Mouse (Mus musculus): ENCODE data around the gene Apoa2. TPM values are rescaled to one million over a fixed set of nuclear protein-coding genes. Genes with fewer than 3 reads are reported as not detected.
"Not testable (repeated sequence)": the region's sequence is repeated elsewhere in the genome, so short reads cannot be mapped to it uniquely, and the experiment has no call there.

The Apoa2 gene
- polyA plus RNA-seq, 1 experiment from 2014 or later, result 3.5 TPM

DNA sequence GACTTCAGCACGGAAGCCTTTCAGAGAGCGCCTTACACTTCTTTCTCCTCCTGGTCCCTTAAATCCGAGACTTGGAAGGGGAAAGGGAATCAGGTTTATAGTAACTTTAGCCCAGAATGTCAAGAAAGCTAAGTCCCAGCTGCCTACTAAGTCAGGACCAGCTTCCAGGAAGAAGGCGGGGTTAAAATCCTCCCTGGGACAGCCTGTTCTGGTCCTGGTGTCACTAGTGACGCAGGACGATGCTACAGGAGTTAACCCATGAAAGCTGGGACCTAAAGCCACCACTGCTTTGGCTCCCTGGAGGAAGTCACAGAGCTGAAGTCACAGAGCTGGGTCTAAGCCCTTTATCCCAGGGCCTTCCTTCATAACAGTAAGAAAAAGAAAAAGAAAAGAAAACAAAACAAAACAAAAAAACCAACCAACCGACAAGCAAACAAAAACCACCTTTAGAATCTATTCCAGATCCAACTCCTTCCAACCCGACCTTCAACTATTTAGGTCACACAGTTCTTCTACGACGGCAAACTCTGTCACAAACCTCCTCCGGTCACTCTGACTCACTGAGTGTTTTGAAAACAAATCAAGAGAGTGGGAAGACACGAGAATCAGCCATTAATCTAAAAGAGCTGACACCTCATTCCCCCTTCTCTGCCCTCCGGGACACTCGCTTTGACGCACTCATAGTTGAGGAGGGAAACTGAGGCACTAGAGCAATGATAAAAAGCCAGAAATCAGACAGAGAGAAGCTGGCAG lies 15.3 kb downstream of the Apoa2 start:
- Histone ChIP-seq H3K9ac (ENCODE audit: low read depth, low read length) (no peak overlapping the region), H3K27ac (ENCODE audit: low read depth, low read length) (no peak overlapping the region), H3K4me3 (ENCODE audit: low read length) (no peak overlapping the region), H3K27me3 (ENCODE audit: control insufficient read depth, insufficient read depth, low read length) (no peaks in the 10 kb centered on the region), H3K4me1 (ENCODE audit: control insufficient read depth, insufficient read depth, low read length) (no peaks in the 10 kb centered on the region), H3K36me3 (ENCODE audit: control insufficient read depth, insufficient read depth, low read length) (peaks cover 97% of the 10 kb centered on the region), H3K4me2 (replicated peaks; ENCODE audit: low read depth, low read length) (no peak overlapping the region), H3K9me3 (ENCODE audit: control insufficient read depth, low read length) (no peaks in the 10 kb centered on the region)
- WGBS, result 55% methylated on average over 15 of the region's 15 CpGs
- no peak for ATAC-seq (ENCODE audit: low FRiP score, low TSS enrichment)

DNA sequence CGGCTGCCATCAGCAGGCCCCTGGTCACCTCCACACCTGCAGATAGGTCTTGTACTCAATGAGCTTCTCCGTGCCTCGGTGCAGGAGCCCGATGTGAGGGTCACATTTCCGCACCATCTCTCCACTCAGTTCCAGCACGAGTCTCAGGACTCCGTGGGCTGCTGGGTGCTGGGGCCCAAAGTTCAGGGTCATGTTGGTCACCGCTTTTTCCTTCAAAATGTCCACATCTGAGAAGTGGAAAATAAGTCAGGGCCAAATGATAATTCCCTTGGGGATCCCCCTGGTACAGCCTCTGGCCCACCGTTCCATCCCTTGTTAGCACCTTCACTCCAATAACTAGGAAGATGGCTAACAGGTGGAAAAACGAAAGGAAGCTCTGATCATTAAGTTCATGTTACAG lies 16.1 kb downstream of the Apoa2 start:
- peaks cover 90% of the 10 kb centered on the region for H3K36me3 ChIP-seq (ENCODE audit: control insufficient read depth, insufficient read depth, low read length)

DNA sequence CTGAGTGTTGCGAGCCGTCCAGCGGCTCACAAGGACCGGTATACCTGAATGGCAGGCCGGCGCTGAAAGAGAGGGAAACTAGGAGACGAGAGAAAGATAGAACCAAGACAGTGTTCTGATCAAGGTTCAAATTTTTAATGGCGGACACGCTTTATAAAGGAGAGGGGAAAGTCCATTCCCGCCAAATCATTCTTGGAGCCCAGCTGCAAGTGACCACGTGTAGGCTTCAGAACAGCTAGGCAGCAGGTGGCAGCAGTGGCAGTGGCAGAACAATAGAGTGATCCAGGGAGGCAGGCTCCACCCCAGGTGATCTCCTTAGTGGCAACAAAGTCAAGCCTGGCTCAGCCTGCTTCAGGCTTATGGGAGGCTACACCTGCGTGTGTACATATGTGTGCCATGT lies 17.1 kb downstream of the Apoa2 start:
- H3K9ac ChIP-seq (ENCODE audit: low read depth, low read length); H3K4me2 ChIP-seq (replicated peaks; ENCODE audit: low read depth, low read length); H3K4me3 ChIP-seq (ENCODE audit: low read length); ATAC-seq (ENCODE audit: low FRiP score, low TSS enrichment); H3K27ac ChIP-seq (ENCODE audit: low read depth, low read length); H3K27me3 ChIP-seq (ENCODE audit: control insufficient read depth, insufficient read depth, low read length); H3K9me3 ChIP-seq (ENCODE audit: control insufficient read depth, low read length); H3K4me1 ChIP-seq (ENCODE audit: control insufficient read depth, insufficient read depth, low read length): not testable (repeated sequence)
- WGBS, result 92% methylated on average over 12 of the region's 12 CpGs
- H3K36me3 ChIP-seq (ENCODE audit: control insufficient read depth, insufficient read depth, low read length), result peaks cover 80% of the 10 kb centered on the region

More for the DNA sequence above, 16.1 kb downstream of the Apoa2 start:
- H3K27me3 ChIP-seq (ENCODE audit: control insufficient read depth, insufficient read depth, low read length), result no peaks in the 10 kb centered on the region
- H3K9ac ChIP-seq (ENCODE audit: low read depth, low read length), result no peak overlapping the region
- no peak for ATAC-seq (ENCODE audit: low FRiP score, low TSS enrichment)
- 0 out of 2 replicates have a peak, but pooled peaks cover 3% of the 10 kb centered on the region for H3K4me1 ChIP-seq (ENCODE audit: control insufficient read depth, insufficient read depth, low read length)
- H3K9me3 ChIP-seq (ENCODE audit: control insufficient read depth, low read length), result no peaks in the 10 kb centered on the region
- H3K27ac ChIP-seq (ENCODE audit: low read depth, low read length), result no peak overlapping the region
- no peak overlapping the region for H3K4me3 ChIP-seq (ENCODE audit: low read length)
- no peak overlapping the region for H3K4me2 ChIP-seq (replicated peaks; ENCODE audit: low read depth, low read length)
- 82% methylated on average over 10 of the region's 10 CpGs for WGBS

- Histone ChIP-seq H3K4me2 (replicated peaks; ENCODE audit: low read depth, low read length) (no peak overlapping the region), H3K27ac (ENCODE audit: low read depth, low read length) (no peak overlapping the region), H3K36me3 (ENCODE audit: control insufficient read depth, insufficient read depth, low read length) (peaks cover 46% of the 10 kb centered on the region), H3K9me3 (ENCODE audit: control insufficient read depth, low read length) (no peaks in the 10 kb centered on the region), H3K9ac (ENCODE audit: low read depth, low read length) (no peak overlapping the region), H3K4me1 (ENCODE audit: control insufficient read depth, insufficient read depth, low read length) (peaks cover 25% of the 10 kb centered on the region), H3K4me3 (ENCODE audit: low read length) (no peak overlapping the region), H3K27me3 (ENCODE audit: control insufficient read depth, insufficient read depth, low read length) (no peaks in the 10 kb centered on the region)
- 96% methylated on average over 8 of the region's 8 CpGs for WGBS
- ATAC-seq (ENCODE audit: low FRiP score, low TSS enrichment), result no peak
Observed at GRCm38 (mm10) chr1:171245353-171245752, 20.5 kb downstream of the Apoa2 start.

DNA sequence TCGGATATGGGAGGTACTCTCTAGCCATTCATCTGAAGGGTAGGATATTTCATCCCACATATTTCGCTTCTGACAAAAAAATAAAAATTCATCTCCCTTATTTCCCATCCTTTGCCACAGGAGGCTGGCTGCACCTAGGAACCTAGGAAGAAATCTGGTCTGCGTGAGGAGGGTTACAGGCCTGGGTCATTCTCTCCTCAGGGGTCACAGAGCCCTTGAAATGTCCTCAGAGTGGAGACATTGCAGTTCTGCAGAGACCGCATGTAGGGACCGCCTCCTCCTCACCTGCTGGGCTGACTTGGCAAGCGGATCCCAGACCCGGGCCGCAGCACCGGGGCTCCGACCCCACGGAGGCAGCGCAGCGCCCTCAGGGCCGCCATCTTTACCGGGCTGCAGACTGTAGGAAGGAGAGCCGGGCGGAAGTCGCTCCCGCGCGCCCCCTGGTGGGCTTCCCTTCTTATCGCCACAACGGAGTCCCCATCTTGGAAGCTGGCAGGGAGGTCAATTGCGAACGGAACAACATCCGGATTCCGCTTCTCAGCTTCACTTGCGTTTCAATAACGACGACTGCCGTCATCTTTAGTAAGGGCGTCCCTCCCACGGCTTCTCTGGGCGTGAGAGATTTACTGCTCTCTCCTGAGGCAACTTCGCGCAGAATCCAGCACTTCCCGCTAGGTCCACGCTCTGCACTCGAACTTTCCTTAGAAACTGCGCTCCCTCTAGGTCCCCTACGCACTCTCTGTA lies 22.0 kb downstream of the Apoa2 start:
- peak overlapping the region; percentile 71 for H3K27ac ChIP-seq (ENCODE audit: low read depth, low read length)
- under 1% methylated on average over 41 of the region's 41 CpGs for WGBS
- H3K9me3 ChIP-seq (ENCODE audit: control insufficient read depth, low read length), result no peaks in the 10 kb centered on the region
- H3K36me3 ChIP-seq (ENCODE audit: control insufficient read depth, insufficient read depth, low read length), result peaks cover 30% of the 10 kb centered on the region
- peak overlapping the region; percentile 88 for H3K4me3 ChIP-seq (ENCODE audit: low read length)
- peaks cover 34% of the 10 kb centered on the region for H3K4me1 ChIP-seq (ENCODE audit: control insufficient read depth, insufficient read depth, low read length)
- H3K9ac ChIP-seq (ENCODE audit: low read depth, low read length), result peak overlapping the region; percentile 88
- ATAC-seq (ENCODE audit: low FRiP score, low TSS enrichment), result peak; percentile 90
- H3K4me2 ChIP-seq (replicated peaks; ENCODE audit: low read depth, low read length), result peak overlapping the region; percentile 82
- H3K27me3 ChIP-seq (ENCODE audit: control insufficient read depth, insufficient read depth, low read length), result no peaks in the 10 kb centered on the region

- Histone ChIP-seq H3K27me3 (ENCODE audit: control insufficient read depth, insufficient read depth, low read length) (no peaks in the 10 kb centered on the region), H3K36me3 (ENCODE audit: control insufficient read depth, insufficient read depth, low read length) (peaks cover 25% of the 10 kb centered on the region), H3K27ac (ENCODE audit: low read depth, low read length) (peak overlapping the region; percentile 60), H3K9me3 (ENCODE audit: control insufficient read depth, low read length) (no peaks in the 10 kb centered on the region), H3K4me2 (replicated peaks; ENCODE audit: low read depth, low read length) (peak overlapping the region; percentile 45), H3K4me3 (ENCODE audit: low read length) (peak overlapping the region; percentile 88), H3K4me1 (ENCODE audit: control insufficient read depth, insufficient read depth, low read length) (peaks cover 34% of the 10 kb centered on the region), H3K9ac (ENCODE audit: low read depth, low read length) (peak overlapping the region; percentile 1)
- WGBS, result 9% methylated on average over 13 of the region's 13 CpGs
- peak; percentile 0; the same call in 1 of the 2 replicates for ATAC-seq (ENCODE audit: low FRiP score, low TSS enrichment)
Observed at GRCm38 (mm10) chr1:171247453-171247841, 22.6 kb downstream of the Apoa2 start.

GRCm38 (mm10) chr1:171247916-171248315 lies 23.1 kb downstream of the Apoa2 start:
- H3K4me2 ChIP-seq (replicated peaks; ENCODE audit: low read depth, low read length), result peak overlapping the region; percentile 45
- ATAC-seq (ENCODE audit: low FRiP score, low TSS enrichment), result no peak
- WGBS, result 27% methylated on average over 4 of the region's 4 CpGs
- peak overlapping the region; percentile 1; the same call in 1 of the 2 replicates for H3K9ac ChIP-seq (ENCODE audit: low read depth, low read length)
- peaks cover 38% of the 10 kb centered on the region for H3K4me1 ChIP-seq (ENCODE audit: control insufficient read depth, insufficient read depth, low read length)
- no peaks in the 10 kb centered on the region for H3K27me3 ChIP-seq (ENCODE audit: control insufficient read depth, insufficient read depth, low read length)
- H3K4me3 ChIP-seq (ENCODE audit: low read length), result no peak overlapping the region
- peaks cover 21% of the 10 kb centered on the region for H3K36me3 ChIP-seq (ENCODE audit: control insufficient read depth, insufficient read depth, low read length)
- H3K27ac ChIP-seq (ENCODE audit: low read depth, low read length), result peak overlapping the region; percentile 60
- no peaks in the 10 kb centered on the region for H3K9me3 ChIP-seq (ENCODE audit: control insufficient read depth, low read length)

DNA sequence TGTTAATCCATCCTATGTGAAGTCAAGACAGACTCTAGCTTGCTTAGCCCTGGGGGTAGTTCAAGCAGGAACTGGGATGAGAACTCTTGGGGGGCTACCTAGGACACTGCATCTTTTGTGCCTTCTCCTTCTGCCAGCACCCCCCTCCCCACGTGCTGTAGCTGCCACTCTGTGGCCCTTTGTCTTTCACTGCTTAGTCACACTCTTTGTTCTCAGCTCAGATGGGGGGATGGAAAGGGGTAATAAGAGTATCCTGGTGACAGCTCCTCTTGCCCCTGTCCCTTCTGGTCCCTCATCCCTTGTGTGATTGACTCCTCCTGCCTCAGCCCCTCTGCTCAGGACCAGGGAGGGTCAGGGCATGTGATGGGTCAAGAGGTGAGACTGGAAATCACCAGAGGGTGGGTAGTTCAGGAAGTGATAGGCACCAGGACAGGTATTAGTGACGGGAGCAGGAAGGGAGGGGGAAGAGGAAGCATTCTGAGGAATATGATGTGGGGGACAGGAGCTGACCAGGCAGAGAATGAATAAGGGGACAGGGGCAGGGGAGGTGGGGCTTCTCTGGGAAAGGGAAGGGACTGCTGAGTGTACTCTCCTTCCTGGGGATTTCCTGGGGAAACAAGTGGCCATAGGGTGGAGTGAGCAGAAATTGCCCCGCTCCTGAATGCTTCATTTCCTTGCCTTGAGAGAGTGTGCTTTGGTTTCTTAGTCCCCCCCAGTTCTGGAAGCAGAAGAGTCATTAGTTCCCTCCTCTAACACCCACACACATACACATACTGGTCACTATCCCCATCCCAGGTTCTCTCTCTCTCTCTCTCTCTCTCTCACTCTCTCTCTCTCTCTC lies 23.8 kb downstream of the Apoa2 start:
- WGBS, result 19% methylated on average over 3 of the region's 3 CpGs
- Histone ChIP-seq H3K36me3 (ENCODE audit: control insufficient read depth, insufficient read depth, low read length) (peaks cover 14% of the 10 kb centered on the region), H3K9ac (ENCODE audit: low read depth, low read length) (no peak overlapping the region), H3K9me3 (ENCODE audit: control insufficient read depth, low read length) (no peaks in the 10 kb centered on the region), H3K27me3 (ENCODE audit: control insufficient read depth, insufficient read depth, low read length) (no peaks in the 10 kb centered on the region), H3K4me3 (ENCODE audit: low read length) (no peak overlapping the region), H3K4me2 (replicated peaks; ENCODE audit: low read depth, low read length) (peak overlapping the region; percentile 45; the same call in 1 of the 2 replicates), H3K27ac (ENCODE audit: low read depth, low read length) (peak overlapping the region; percentile 60), H3K4me1 (ENCODE audit: control insufficient read depth, insufficient read depth, low read length) (peaks cover 38% of the 10 kb centered on the region)
- ATAC-seq (ENCODE audit: low FRiP score, low TSS enrichment), result no peak
